Mouse (Mus musculus) brown adipose tissue, adult 24 weeks (tissue): ENCODE measurements around the gene Myom1. TPM values are rescaled to one million over a fixed set of nuclear protein-coding genes. Genes with fewer than 3 reads are reported as not detected.

Experiments used
- H3K27ac ChIP-seq: fragments of 200-500 bp; replicated peaks from 2 replicates; pipeline ENCODE4 v1.5.1; 2012; ENCODE audit warnings: low read depth, mild to moderate bottlenecking, low read length
- H3K4me1 ChIP-seq: fragments of 200-500 bp; 2 replicates; pipeline ENCODE4 v1.6.1; 2012; ENCODE audit warnings: low read length, mixed read lengths; ENCODE audit not compliant: control insufficient read depth, insufficient read depth, insufficient read length
- H3K4me3 ChIP-seq: fragments of 200-500 bp; 2 replicates; pipeline ENCODE4 v1.5.1; 2012; ENCODE audit warnings: low read depth, mild to moderate bottlenecking, low read length, moderate library complexity; ENCODE audit not compliant: insufficient read depth
- polyA plus RNA-seq: library from polyadenylated mRNA; stranded (reverse); fragments of >200 nt; gene quantifications from 2 replicates; pipeline ENCODE4 v1.2.4, GENCODE M21; 2012; ENCODE audit not compliant: missing spikeins, insufficient read depth, insufficient read length

The Myom1 gene
- polyA plus RNA-seq, 1 experiment, result 10.1 TPM

DNA sequence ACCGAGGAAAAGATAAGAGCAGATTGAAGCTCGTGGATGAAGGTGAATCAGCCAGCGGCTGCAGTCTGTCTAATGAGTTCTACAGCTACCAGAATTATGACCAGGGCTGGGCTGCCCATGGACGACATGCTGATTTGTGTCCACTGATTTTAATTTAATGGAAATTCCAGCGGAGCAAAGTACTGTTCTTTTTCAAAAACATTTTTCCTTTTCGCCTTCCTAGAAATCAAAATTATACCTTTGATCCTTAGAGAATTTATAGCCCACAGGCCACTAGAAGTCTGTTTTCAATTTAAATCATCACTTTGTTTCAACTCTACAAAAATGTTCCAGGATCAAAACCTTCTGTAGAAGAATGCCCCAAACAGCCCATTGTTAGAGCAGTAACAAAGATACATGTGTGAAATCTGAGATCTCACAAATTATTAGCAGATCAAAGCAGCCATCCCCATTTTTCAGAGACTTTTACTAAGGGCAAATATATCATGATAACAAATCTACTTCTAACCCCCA is 108.4 kb downstream of the Myom1 start:
- no peak overlapping the region for H3K4me3 ChIP-seq
- no peaks in the 10 kb centered on the region for H3K4me1 ChIP-seq
- no peak overlapping the region for H3K27ac ChIP-seq

DNA sequence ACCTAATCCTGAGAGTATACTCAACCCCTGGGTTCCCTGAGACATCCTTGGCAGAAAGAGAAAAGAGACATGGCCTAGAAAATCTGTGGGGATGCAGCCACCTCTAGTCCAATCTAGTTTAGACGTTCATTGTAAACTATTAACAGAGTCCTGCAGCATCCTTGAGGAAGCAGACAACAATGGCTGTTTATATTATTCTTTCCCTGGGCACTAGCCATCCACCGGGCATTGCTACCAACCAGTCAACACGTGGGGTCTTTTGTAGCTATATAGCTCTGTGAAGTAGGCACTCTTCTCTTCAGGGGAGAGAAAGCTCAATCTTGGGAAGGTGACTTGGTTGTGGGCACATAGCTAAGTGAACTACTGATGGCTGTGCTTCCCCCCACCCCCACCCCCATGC is 110.3 kb downstream of the Myom1 start:
- H3K4me3 ChIP-seq, result no peak overlapping the region
- H3K27ac ChIP-seq, result no peak overlapping the region
- H3K4me1 ChIP-seq, result no peaks in the 10 kb centered on the region

DNA sequence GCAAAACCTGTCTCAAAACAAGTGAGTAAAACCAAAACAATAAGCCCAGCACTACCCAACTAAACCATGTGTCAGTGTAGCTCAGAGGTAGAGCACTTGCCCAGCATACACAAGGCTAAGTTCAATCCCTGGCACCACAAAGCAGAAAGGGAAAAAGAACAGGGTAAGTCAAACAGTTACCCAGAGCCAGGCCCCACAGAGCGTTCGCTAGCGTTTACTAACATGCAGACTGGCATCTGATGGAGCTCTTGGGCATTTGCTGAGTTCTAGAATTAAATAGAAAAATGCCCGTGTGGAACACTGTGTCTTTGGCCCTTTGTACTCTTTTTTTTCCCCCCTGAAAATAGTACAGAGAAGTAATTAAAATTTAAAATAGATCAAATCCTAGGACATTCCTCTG is 111.8 kb downstream of the Myom1 start:
- no peak overlapping the region for H3K27ac ChIP-seq
- no peaks in the 10 kb centered on the region for H3K4me1 ChIP-seq
- H3K4me3 ChIP-seq, result no peak overlapping the region

- H3K4me1 ChIP-seq, result no peaks in the 10 kb centered on the region
- H3K27ac ChIP-seq, result peak overlapping the region; percentile 61
- no peak overlapping the region for H3K4me3 ChIP-seq
Observed at GRCm38 (mm10) chr17:71117956-71118355, 115.5 kb downstream of the Myom1 start.

DNA sequence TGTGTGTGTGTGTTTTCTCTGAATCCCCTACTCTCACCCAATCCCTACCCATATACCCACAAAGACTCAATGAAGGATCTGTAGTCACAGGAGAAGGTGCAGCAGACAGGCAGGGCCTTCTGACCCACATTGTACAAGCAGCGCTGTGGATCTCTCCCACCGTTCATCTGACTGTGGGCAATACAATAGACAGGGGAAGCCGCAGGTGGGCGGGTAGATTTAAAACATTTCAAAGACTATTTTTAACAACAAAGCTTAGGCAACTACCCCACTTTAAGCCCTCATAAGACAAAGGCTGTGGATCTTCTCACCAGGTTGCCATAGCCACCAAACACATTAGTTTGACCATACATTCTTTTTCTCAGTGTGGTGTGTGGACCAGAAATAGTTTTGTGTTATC is 116.2 kb downstream of the Myom1 start:
- H3K27ac ChIP-seq, result peak overlapping the region; percentile 36; the same call in 1 of the 2 replicates
- H3K4me1 ChIP-seq, result no peaks in the 10 kb centered on the region
- H3K4me3 ChIP-seq, result no peak overlapping the region

DNA sequence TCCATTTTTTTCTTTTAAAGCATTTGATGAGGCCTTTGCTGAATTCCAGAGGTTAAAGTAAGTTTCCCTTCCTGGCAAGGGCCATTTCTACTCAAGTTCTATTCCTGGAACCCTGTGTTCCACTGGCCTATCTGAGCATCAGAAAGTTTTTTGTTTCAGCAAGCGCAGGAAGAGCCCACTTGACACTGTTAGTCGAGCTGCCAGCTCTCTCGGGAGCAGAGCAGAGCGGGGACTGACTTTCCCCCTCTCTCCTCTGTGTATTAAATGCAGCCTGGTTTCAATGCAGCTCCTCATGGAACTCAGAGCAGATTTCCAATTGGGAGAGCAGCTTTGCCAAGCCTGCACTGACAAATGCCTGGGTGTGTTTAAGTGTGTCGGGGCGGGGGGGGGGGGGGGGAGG is 118.2 kb downstream of the Myom1 start:
- no peak overlapping the region for H3K4me3 ChIP-seq
- no peak overlapping the region for H3K27ac ChIP-seq
- no peaks in the 10 kb centered on the region for H3K4me1 ChIP-seq

- no peaks in the 10 kb centered on the region for H3K4me1 ChIP-seq
- H3K4me3 ChIP-seq, result no peak overlapping the region
- no peak overlapping the region for H3K27ac ChIP-seq
Observed at GRCm38 (mm10) chr17:71124061-71124670, 121.7 kb downstream of the Myom1 start.

- Histone ChIP-seq H3K27ac (no peak overlapping the region), H3K4me1 (no peaks in the 10 kb centered on the region), H3K4me3 (no peak overlapping the region)
Observed at GRCm38 (mm10) chr17:71124674-71125073, 122.2 kb downstream of the Myom1 start.

- Histone ChIP-seq H3K4me1 (no peaks in the 10 kb centered on the region), H3K4me3 (no peak overlapping the region), H3K27ac (0 out of 2 replicates have a peak overlapping the region, but pooled peaks have one; percentile 46)
Observed at GRCm38 (mm10) chr17:71125519-71125918, 123.1 kb downstream of the Myom1 start.

DNA sequence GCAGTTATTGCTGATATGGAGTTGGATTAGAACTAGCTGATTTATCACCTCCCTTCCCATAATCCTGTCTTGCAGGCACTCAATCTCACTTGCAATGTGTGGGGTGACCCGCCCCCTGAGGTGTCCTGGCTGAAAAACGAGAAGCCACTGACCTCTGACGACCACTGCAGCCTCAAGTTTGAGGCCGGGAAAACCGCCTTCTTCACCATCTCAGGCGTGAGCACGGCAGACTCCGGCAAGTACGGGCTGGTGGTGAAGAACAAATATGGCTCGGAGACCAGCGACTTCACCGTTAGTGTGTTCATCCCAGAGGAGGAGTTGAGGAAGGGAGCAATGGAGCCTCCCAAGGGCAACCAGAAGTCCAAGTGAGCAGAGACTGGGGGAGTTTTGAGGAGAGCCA is 123.6 kb downstream of the Myom1 start:
- no peak overlapping the region for H3K4me3 ChIP-seq
- H3K4me1 ChIP-seq, result no peaks in the 10 kb centered on the region
- no peak overlapping the region for H3K27ac ChIP-seq

DNA sequence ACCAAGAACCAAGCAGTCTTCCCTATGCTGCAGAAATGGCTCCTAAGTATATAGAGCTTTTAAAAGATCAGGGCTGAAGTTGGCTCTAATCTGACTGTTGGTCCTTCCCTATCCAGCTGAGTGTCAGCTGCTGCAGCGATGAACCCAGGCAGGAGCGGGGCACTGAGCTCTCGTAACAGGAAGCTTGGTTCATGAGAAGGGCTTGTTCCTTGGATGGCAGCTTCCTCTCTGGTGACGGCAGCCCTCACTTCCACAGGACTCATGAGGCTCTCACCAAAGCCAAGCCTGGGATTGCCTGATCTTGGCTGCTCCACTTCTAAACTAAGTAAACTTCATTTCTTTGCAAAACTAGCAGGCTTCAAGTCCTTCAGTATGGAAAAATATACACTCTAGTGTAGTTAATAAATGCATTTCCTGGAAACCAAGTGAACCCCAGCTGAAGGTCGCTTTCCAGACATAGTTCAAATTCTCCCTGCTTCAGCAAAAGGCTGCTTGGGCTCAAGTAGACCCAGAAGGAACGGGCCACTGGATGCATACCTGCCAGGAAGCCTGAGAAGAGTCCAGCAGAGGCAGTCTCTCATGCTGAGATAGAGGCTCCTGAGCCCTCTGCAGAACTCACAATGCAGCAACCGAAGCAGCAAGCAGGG is 125.2 kb downstream of the Myom1 start:
- H3K4me1 ChIP-seq, result no peaks in the 10 kb centered on the region
- no peak overlapping the region for H3K4me3 ChIP-seq
- H3K27ac ChIP-seq, result peak overlapping the region; percentile 41

DNA sequence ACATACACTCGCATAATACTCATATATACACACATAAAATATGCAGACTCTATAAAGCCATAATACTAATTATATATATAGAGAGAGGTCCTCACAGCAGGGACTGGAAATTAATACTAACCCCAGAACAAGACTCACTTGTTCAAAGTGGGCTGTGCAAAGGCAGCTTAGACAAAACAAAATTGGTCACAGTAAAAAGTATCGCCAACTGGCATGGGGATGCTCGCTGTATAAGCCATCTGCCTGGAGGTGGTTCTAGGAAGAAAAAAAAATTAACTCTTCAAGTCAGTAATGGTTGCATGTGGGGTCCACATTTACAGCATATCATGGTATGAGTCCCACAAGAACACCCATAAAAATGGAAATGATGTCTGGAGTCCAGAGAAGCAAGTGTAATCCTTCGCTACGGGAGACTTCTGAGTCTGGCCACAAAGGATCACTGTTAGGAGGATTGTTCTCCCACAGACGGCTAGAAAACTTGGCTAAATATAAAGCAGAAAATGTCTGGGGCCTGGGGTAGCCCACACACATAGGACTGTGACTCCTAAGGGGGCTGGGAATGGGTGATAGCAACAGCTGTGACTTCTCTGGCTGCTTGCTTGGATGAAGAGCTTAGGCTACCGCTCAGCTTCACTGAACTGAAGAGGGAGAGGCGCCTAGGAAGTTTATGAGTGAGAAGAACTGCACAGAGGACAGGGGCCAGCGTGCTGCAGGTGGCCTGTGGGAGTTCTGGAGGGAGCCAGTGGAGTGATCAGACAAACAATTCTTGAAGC is 127.2 kb downstream of the Myom1 start:
- H3K27ac ChIP-seq, result no peak overlapping the region

GRCm38 (mm10) chr17:71132221-71132620 is 129.8 kb downstream of the Myom1 start:
- peaks cover 11% of the 10 kb centered on the region for H3K4me1 ChIP-seq
- no peak overlapping the region for H3K4me3 ChIP-seq
- H3K27ac ChIP-seq, result no peak overlapping the region

More for the DNA sequence above, 127.2 kb downstream of the Myom1 start:
- H3K4me1 ChIP-seq, result peaks cover 4% of the 10 kb centered on the region
- H3K4me3 ChIP-seq, result no peak overlapping the region

DNA sequence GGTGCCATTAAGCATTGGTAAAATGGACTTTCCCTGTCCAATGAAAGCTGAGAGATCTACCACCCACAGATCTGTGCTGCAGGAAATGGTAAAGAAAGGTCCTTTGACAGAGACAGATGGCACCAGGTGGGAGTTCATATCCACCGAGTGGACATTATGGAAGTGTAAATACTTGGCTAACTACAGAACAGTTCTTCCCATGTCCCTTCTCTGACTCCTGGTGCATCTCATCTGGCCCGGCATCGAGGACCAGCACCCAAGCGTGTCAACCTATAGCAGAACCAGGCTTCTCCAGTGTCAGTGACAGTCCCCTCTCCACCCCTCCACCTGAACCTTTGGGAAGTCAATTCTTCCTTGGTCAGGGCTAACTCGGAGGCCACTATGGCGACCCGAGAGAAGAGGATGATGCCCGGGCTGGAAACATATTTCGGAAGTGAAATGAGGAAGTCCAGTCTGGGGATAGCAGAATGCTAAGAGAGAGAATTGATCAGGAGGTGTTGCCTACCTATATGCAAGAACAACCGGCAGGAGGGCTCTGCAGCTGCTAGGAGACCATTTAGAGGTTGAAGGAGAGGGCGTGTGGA is 130.5 kb downstream of the Myom1 start:
- Histone ChIP-seq H3K4me3 (no peak overlapping the region), H3K27ac (no peak overlapping the region), H3K4me1 (peaks cover 11% of the 10 kb centered on the region)

- peak overlapping the region; percentile 82 for H3K27ac ChIP-seq
- peaks cover 11% of the 10 kb centered on the region for H3K4me1 ChIP-seq
- H3K4me3 ChIP-seq, result no peak overlapping the region
Observed at GRCm38 (mm10) chr17:71134441-71134955, 132.1 kb downstream of the Myom1 start.
